Mouse (Mus musculus): ENCODE measurements around the gene Map3k5. TPM values are rescaled to one million over a fixed set of nuclear protein-coding genes. Genes with fewer than 3 reads are reported as not detected.

Map3k5 gene
- total and polyA plus RNA-seq, 3 experiments, result 15.8 to 31.0 (median 27.6) TPM

- no peaks in the 10 kb centered on the region for H3K9me3 ChIP-seq (replicated peaks; ENCODE audit: low read length)
- H3K4me2 ChIP-seq (ENCODE audit: insufficient read depth, low read depth, poor library complexity, severe bottlenecking), result no peak overlapping the region
- H3K27me3 ChIP-seq (replicated peaks), result no peaks in the 10 kb centered on the region
- H3K4me1 ChIP-seq (ENCODE audit: control insufficient read depth in 1 of 2, insufficient read depth in 2 of 2), result peaks cover 12 to 31% of the 10 kb centered on the region in 2 experiments
- H3K36me3 ChIP-seq (replicated peaks in 1 of 2; ENCODE audit: control insufficient read depth in 1 of 2, insufficient read depth in 1 of 2, low read length in 1 of 2), result peaks cover 6 to 47% of the 10 kb centered on the region in 2 experiments
- H3K79me2 ChIP-seq (replicated peaks; ENCODE audit: control insufficient read depth, extremely low read depth, insufficient read depth, poor library complexity, severe bottlenecking), result no peaks in the 10 kb centered on the region
- DNase-seq (ENCODE audit: extremely low read depth), result peak; percentile 72
- no peak overlapping the region for H3K27ac ChIP-seq (ENCODE audit: insufficient read depth, low read depth)
- no peak overlapping the region for H3K9ac ChIP-seq (ENCODE audit: insufficient read depth, low read depth)
- in situ Hi-C loops (cut with MboI; ENCODE audit: low pct_ligation_motif_present, low pct_unique_long_range_greater_than_20kb, low sequenced_read_pairs), result loop anchor here (5.0 to 10.0 kb wide), 2 partner anchors 69 to 182 kb away; partner anchors contain the start of gene Il20ra
- TF ChIP-seq MAX (IDR thresholded peaks at IDR 0.05; ENCODE audit: low read length), result no peak
- peak; percentile 76 for TF ChIP-seq SMC3 (IDR thresholded peaks at IDR 0.05; ENCODE audit: low read depth, low read length)
- 0 out of 2 replicates have a peak, but pooled peaks have one; percentile 11 for TF ChIP-seq ZC3H11A (IDR thresholded peaks at IDR 0.05; ENCODE audit: low read depth, low read length)
- peak; percentile 57 for TF ChIP-seq IRF4 (IDR thresholded peaks at IDR 0.05; ENCODE audit: low read depth, low read length)
- no peak for TF ChIP-seq CHD1 (IDR thresholded peaks at IDR 0.05; ENCODE audit: low read depth, low read length)
- TF ChIP-seq CTCF (conservative IDR thresholded peaks at IDR 0.05 in 1 of 2, IDR thresholded peaks at IDR 0.05 in 1 of 2; ENCODE audit: low read depth in 2 of 2, low read length in 2 of 2), result peak; percentile 68 to 84
- TF ChIP-seq KAT2A (IDR thresholded peaks at IDR 0.05; ENCODE audit: insufficient replicate concordance, low read length), result no peak
- TF ChIP-seq RAD21 (IDR thresholded peaks at IDR 0.05; ENCODE audit: low read depth, low read length), result peak; percentile 79
- peak; percentile 52; the same call in 1 of the 2 replicates for TF ChIP-seq ZNF384 (IDR thresholded peaks at IDR 0.05; ENCODE audit: low read depth, low read length)
- TF ChIP-seq ETS1 (conservative IDR thresholded peaks at IDR 0.05; ENCODE audit: low read depth, low read length), result no peak
- dilution Hi-C loops (cut with MboI; ENCODE audit: extremely low pct_ligation_motif_present, extremely low pct_unique_long_range_greater_than_20kb, low sequenced_read_pairs), result no loop called here
- H3K4me3 ChIP-seq (replicated peaks in 1 of 3; ENCODE audit: low read depth in 2 of 3, low read length in 2 of 3, poor library complexity in 1 of 3), result no peak overlapping the region
These were observed 40.3 kb upstream of the Map3k5 start for GRCm38 (mm10) chr10:19893976-19894375.

- H3K36me3 ChIP-seq (replicated peaks in 1 of 2; ENCODE audit: control insufficient read depth in 1 of 2, insufficient read depth in 1 of 2, low read length in 1 of 2), result peaks cover 13 to 69% of the 10 kb centered on the region in 2 experiments
- in situ Hi-C loops (cut with MboI; ENCODE audit: low pct_ligation_motif_present, low pct_unique_long_range_greater_than_20kb, low sequenced_read_pairs), result no loop called here
- TF ChIP-seq ZMIZ1 (IDR thresholded peaks at IDR 0.05; ENCODE audit: low read depth, low read length) (no peak), MAZ (IDR thresholded peaks at IDR 0.05; ENCODE audit: low read depth, low read length) (no peak), ELF1 (IDR thresholded peaks at IDR 0.05; ENCODE audit: low read depth, low read length) (no peak)
- H3K4me3 ChIP-seq (replicated peaks in 1 of 3; ENCODE audit: low read depth in 2 of 3, low read length in 2 of 3, poor library complexity in 1 of 3), result no peak overlapping the region
- no peaks in the 10 kb centered on the region for H3K27me3 ChIP-seq (replicated peaks)
- no peaks in the 10 kb centered on the region for H3K79me2 ChIP-seq (replicated peaks; ENCODE audit: control insufficient read depth, extremely low read depth, insufficient read depth, poor library complexity, severe bottlenecking)
- no peak for DNase-seq (ENCODE audit: extremely low read depth)
- no peak overlapping the region for H3K9ac ChIP-seq (ENCODE audit: insufficient read depth, low read depth)
- H3K27ac ChIP-seq (ENCODE audit: insufficient read depth, low read depth), result no peak overlapping the region
- dilution Hi-C loops (cut with MboI; ENCODE audit: extremely low pct_ligation_motif_present, extremely low pct_unique_long_range_greater_than_20kb, low sequenced_read_pairs), result no loop called here
- H3K4me2 ChIP-seq (ENCODE audit: insufficient read depth, low read depth, poor library complexity, severe bottlenecking), result no peak overlapping the region
- peaks cover 0 to 8% of the 10 kb centered on the region in 2 experiments; a peak in 2 of 4 replicates for H3K4me1 ChIP-seq (ENCODE audit: control insufficient read depth in 1 of 2, insufficient read depth in 2 of 2)
- no peaks in the 10 kb centered on the region for H3K9me3 ChIP-seq (replicated peaks; ENCODE audit: low read length)
These were observed 34.1 kb upstream of the Map3k5 start for GRCm38 (mm10) chr10:19900191-19900590.

- Histone ChIP-seq H3K4me1 (ENCODE audit: control insufficient read depth in 1 of 2, insufficient read depth in 2 of 2) (peaks cover 0 to 20% of the 10 kb centered on the region in 2 experiments; a peak in 2 of 4 replicates), H3K4me3 (replicated peaks in 1 of 3; ENCODE audit: low read depth in 2 of 3, low read length in 2 of 3, poor library complexity in 1 of 3) (no peak overlapping the region), H3K27me3 (replicated peaks) (no peaks in the 10 kb centered on the region), H3K36me3 (replicated peaks in 1 of 2; ENCODE audit: control insufficient read depth in 1 of 2, insufficient read depth in 1 of 2, low read length in 1 of 2) (peaks cover 13 to 60% of the 10 kb centered on the region in 2 experiments), H3K27ac (ENCODE audit: insufficient read depth, low read depth) (no peak overlapping the region), H3K4me2 (ENCODE audit: insufficient read depth, low read depth, poor library complexity, severe bottlenecking) (no peak overlapping the region), H3K79me2 (replicated peaks; ENCODE audit: control insufficient read depth, extremely low read depth, insufficient read depth, poor library complexity, severe bottlenecking) (no peaks in the 10 kb centered on the region), H3K9ac (ENCODE audit: insufficient read depth, low read depth) (no peak overlapping the region), H3K9me3 (replicated peaks; ENCODE audit: low read length) (no peaks in the 10 kb centered on the region)
- dilution Hi-C loops (cut with MboI; ENCODE audit: extremely low pct_ligation_motif_present, extremely low pct_unique_long_range_greater_than_20kb, low sequenced_read_pairs), result no loop called here
- in situ Hi-C loops (cut with MboI; ENCODE audit: low pct_ligation_motif_present, low pct_unique_long_range_greater_than_20kb, low sequenced_read_pairs), result no loop called here
- DNase-seq (ENCODE audit: extremely low read depth), result no peak
- no peak for TF ChIP-seq POLR2AphosphoS2 (IDR thresholded peaks at IDR 0.05; ENCODE audit: low read depth, low read length)
These were observed 32.3 kb upstream of the Map3k5 start for GRCm38 (mm10) chr10:19901992-19902391.

All from CH12.LX (cell line).